Mouse (Mus musculus): ENCODE results near the gene Clcn2. TPM values are rescaled to one million over a fixed set of nuclear protein-coding genes. Genes with fewer than 3 reads are reported as not detected.
A peak's percentile ranks its signal among the peaks of the same experiment; 100 is the strongest.

Gene Clcn2
- polyA plus RNA-seq, 1 experiment from 2014 or later, result 5.7 TPM

DNA sequence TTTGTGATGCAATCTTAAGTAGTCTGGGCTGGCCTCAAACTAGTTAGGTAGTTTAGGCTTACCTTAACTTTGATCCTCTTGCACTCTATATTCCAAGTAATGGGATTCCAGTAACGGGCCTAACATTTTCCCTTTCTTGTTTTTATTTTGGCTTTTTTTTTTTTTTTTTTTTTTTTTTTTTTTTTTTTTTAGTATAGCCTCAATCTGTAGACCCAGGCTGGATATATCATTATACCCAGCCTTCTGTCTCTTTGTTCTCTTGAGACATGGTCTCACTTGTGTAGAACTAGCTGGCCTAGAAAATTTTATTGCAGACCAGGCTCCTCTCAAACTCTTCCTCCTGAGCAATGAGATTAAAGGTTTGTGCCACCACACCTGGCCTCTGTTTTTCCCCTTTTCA lies 25.9 kb downstream of the Clcn2 start:
- H3K9me3 ChIP-seq (replicated peaks; ENCODE audit: control insufficient read depth, low read length), result no peaks in the 10 kb centered on the region

DNA sequence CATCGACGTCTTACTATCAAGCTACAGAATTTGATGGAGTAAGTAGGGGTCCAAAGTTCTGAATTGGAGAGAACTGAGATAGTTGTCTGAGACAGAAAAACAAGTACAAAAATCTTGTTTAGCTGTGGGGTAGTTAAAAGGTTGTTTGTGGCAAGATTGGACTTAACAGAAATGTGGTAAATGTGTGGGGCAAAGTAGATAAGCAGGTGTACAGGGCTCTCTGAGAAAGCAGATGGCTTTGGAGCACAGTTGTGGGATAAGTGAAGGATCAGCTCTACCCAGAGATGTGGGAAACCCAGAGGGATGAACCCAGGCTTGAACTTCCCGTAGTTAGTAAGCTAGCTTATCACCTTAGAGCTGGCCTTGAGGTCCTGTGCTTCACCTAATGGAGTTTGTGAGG lies 26.8 kb downstream of the Clcn2 start:
- peaks cover 46% of the 10 kb centered on the region for H3K36me3 ChIP-seq (ENCODE audit: control insufficient read depth, insufficient read depth, low read length)
- 82% methylated on average over 3 of the region's 3 CpGs for WGBS (ENCODE audit: insufficient replicate concordance)
- no peak overlapping the region for H3K4me3 ChIP-seq (ENCODE audit: low read depth, low read length)

More for the DNA sequence above, 25.9 kb downstream of the Clcn2 start:
- Histone ChIP-seq H3K9ac (ENCODE audit: low read depth, low read length) (no peak overlapping the region), H3K4me1 (ENCODE audit: control insufficient read depth, insufficient read depth, low read length) (peaks cover 15% of the 10 kb centered on the region; the same call in 1 of the 2 replicates), H3K4me2 (no peak overlapping the region), H3K4me3 (ENCODE audit: low read depth, low read length) (no peak overlapping the region), H3K36me3 (ENCODE audit: control insufficient read depth, insufficient read depth, low read length) (peaks cover 38% of the 10 kb centered on the region), H3K27me3 (ENCODE audit: control insufficient read depth, insufficient read depth, low read length) (peaks cover 13% of the 10 kb centered on the region; the same call in 1 of the 2 replicates), H3K27ac (ENCODE audit: low read depth, low read length) (no peak overlapping the region)
- ATAC-seq (replicated peaks; ENCODE audit: insufficient number of reproducible peaks, low FRiP score, low TSS enrichment), result no peak
- WGBS (ENCODE audit: insufficient replicate concordance), result 89% methylated on average over 1 of the region's 1 CpGs

DNA sequence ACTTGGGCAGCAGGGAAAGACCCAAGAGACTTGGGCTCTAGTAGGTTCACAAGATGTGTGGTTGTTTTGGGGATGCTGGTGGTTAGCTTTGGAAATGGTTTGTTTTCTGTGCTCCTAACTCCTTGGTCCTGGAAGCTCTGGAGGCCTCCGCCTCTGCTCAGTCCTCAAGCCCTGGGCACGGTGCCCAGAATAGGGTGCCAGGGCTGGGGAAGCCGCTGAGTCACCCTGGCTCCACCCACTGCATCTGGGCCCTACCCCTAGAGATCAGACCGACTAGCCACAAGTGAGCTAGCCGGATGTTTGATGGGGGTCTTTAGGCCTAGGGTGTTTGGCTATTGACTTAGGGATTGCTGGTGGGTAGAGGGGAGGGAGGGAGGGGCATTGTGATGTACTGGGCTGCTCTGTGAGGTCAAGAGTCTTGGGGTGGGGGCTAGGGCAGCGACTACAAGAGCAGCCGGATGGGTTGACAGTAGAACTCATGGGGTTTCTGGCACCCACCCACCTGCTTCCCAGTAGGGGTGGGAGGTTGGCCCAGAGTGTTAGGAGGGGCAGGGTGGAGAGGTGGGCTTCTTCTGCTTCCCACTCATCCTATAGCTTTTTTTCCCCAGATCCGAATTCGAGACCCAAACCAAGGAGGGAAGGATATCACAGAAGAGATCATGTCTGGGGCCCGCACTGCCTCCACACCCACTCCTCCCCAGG lies 39.4 kb downstream of the Clcn2 start:
- Histone ChIP-seq H3K9me3 (replicated peaks; ENCODE audit: control insufficient read depth, low read length) (no peaks in the 10 kb centered on the region), H3K4me1 (ENCODE audit: control insufficient read depth, insufficient read depth, low read length) (peaks cover 20% of the 10 kb centered on the region), H3K4me3 (ENCODE audit: low read depth, low read length) (no peak overlapping the region), H3K9ac (ENCODE audit: low read depth, low read length) (no peak overlapping the region), H3K36me3 (ENCODE audit: control insufficient read depth, insufficient read depth, low read length) (peaks cover 68% of the 10 kb centered on the region), H3K4me2 (no peak overlapping the region), H3K27ac (ENCODE audit: low read depth, low read length) (no peak overlapping the region), H3K27me3 (ENCODE audit: control insufficient read depth, insufficient read depth, low read length) (no peaks in the 10 kb centered on the region)
- 86% methylated on average over 10 of the region's 10 CpGs for WGBS (ENCODE audit: insufficient replicate concordance)
- no peak for ATAC-seq (replicated peaks; ENCODE audit: insufficient number of reproducible peaks, low FRiP score, low TSS enrichment)

More for the DNA sequence above, 26.8 kb downstream of the Clcn2 start:
- no peak overlapping the region for H3K27ac ChIP-seq (ENCODE audit: low read depth, low read length)
- H3K4me2 ChIP-seq, result no peak overlapping the region
- no peaks in the 10 kb centered on the region for H3K9me3 ChIP-seq (replicated peaks; ENCODE audit: control insufficient read depth, low read length)
- peaks cover 12% of the 10 kb centered on the region; the same call in 1 of the 2 replicates for H3K4me1 ChIP-seq (ENCODE audit: control insufficient read depth, insufficient read depth, low read length)
- ATAC-seq (replicated peaks; ENCODE audit: insufficient number of reproducible peaks, low FRiP score, low TSS enrichment), result no peak
- H3K9ac ChIP-seq (ENCODE audit: low read depth, low read length), result no peak overlapping the region
- peaks cover 9% of the 10 kb centered on the region; the same call in 1 of the 2 replicates for H3K27me3 ChIP-seq (ENCODE audit: control insufficient read depth, insufficient read depth, low read length)

DNA sequence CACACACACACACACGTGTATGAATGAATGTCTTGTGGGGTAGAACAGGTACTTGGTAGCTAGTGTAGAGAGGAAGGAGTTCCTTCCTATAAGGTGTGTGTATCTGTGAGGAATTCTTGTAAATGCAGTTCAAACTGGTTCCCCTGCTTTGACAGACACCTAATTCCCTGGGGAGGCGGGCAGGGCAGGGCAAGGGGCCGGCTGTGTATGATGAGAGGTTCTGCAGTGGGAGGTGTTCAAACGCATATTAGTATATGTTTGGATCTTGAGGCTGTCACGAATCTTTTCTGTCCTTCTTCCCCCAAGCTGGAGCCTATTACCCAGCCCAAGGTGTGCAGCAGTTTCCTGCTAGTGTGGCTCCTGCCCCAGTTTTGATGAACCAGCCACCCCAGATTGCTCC lies 40.2 kb downstream of the Clcn2 start:
- H3K36me3 ChIP-seq (ENCODE audit: control insufficient read depth, insufficient read depth, low read length), result peaks cover 61% of the 10 kb centered on the region
- peaks cover 20% of the 10 kb centered on the region for H3K4me1 ChIP-seq (ENCODE audit: control insufficient read depth, insufficient read depth, low read length)
- no peak overlapping the region for H3K27ac ChIP-seq (ENCODE audit: low read depth, low read length)
- 87% methylated on average over 5 of the region's 5 CpGs for WGBS (ENCODE audit: insufficient replicate concordance)
- no peak overlapping the region for H3K4me3 ChIP-seq (ENCODE audit: low read depth, low read length)
- H3K9me3 ChIP-seq (replicated peaks; ENCODE audit: control insufficient read depth, low read length), result no peaks in the 10 kb centered on the region
- H3K27me3 ChIP-seq (ENCODE audit: control insufficient read depth, insufficient read depth, low read length), result no peaks in the 10 kb centered on the region
- H3K9ac ChIP-seq (ENCODE audit: low read depth, low read length), result no peak overlapping the region
- no peak for ATAC-seq (replicated peaks; ENCODE audit: insufficient number of reproducible peaks, low FRiP score, low TSS enrichment)
- no peak overlapping the region for H3K4me2 ChIP-seq

DNA sequence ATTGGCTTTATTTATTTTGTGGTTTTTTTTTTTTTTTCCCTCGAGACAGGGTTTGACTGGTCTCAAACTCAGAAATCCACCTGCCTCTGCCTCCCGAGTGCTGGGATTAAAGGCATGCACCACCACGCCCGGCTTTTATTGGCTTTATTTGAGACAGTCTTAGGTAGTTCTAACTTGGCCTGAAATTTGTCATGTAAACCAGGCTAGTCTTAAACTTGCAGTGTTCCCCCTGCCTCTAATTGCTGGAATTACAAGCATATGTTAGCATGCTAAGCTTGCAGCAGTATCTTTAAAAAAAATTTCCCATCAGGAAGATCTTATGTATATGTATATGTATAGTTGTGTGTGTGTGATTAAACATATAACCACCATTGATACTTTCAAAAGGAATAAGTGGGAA lies 40.8 kb downstream of the Clcn2 start:
- H3K36me3 ChIP-seq (ENCODE audit: control insufficient read depth, insufficient read depth, low read length), result peaks cover 57% of the 10 kb centered on the region
- WGBS (ENCODE audit: insufficient replicate concordance), result 81% methylated on average over 4 of the region's 4 CpGs

DNA sequence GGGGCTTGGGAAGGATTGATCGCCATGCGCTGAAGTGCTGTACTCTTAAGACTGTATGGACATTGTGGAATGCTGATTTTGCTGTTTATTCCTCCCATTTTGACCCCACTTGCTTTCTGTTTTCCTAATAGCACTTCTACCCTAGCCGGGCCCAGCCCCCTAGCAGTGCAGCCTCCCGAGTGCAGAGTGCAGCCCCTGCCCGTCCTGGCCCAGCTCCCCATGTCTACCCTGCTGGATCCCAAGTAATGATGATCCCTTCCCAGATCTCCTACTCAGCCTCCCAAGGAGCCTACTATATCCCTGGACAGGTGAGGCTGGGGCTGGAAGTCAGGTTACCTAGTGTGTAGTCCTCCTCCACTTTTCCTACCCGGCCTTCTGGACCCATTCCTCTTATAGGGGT lies 42.3 kb downstream of the Clcn2 start:
- peaks cover 45% of the 10 kb centered on the region for H3K36me3 ChIP-seq (ENCODE audit: control insufficient read depth, insufficient read depth, low read length)
- peak overlapping the region; percentile 98 for H3K4me2 ChIP-seq
- no peaks in the 10 kb centered on the region for H3K27me3 ChIP-seq (ENCODE audit: control insufficient read depth, insufficient read depth, low read length)
- WGBS (ENCODE audit: insufficient replicate concordance), result 96% methylated on average over 6 of the region's 6 CpGs
- no peaks in the 10 kb centered on the region for H3K9me3 ChIP-seq (replicated peaks; ENCODE audit: control insufficient read depth, low read length)
- H3K4me3 ChIP-seq (ENCODE audit: low read depth, low read length), result no peak overlapping the region
- no peak for ATAC-seq (replicated peaks; ENCODE audit: insufficient number of reproducible peaks, low FRiP score, low TSS enrichment)
- H3K9ac ChIP-seq (ENCODE audit: low read depth, low read length), result no peak overlapping the region
- no peak overlapping the region for H3K27ac ChIP-seq (ENCODE audit: low read depth, low read length)
- H3K4me1 ChIP-seq (ENCODE audit: control insufficient read depth, insufficient read depth, low read length), result peaks cover 20% of the 10 kb centered on the region

More for the DNA sequence above, 40.8 kb downstream of the Clcn2 start:
- no peaks in the 10 kb centered on the region for H3K9me3 ChIP-seq (replicated peaks; ENCODE audit: control insufficient read depth, low read length)
- no peak overlapping the region for H3K27ac ChIP-seq (ENCODE audit: low read depth, low read length)
- no peak overlapping the region for H3K9ac ChIP-seq (ENCODE audit: low read depth, low read length)
- H3K4me2 ChIP-seq, result no peak overlapping the region
- no peaks in the 10 kb centered on the region for H3K27me3 ChIP-seq (ENCODE audit: control insufficient read depth, insufficient read depth, low read length)
- no peak for ATAC-seq (replicated peaks; ENCODE audit: insufficient number of reproducible peaks, low FRiP score, low TSS enrichment)
- no peak overlapping the region for H3K4me3 ChIP-seq (ENCODE audit: low read depth, low read length)
- peaks cover 20% of the 10 kb centered on the region for H3K4me1 ChIP-seq (ENCODE audit: control insufficient read depth, insufficient read depth, low read length)

DNA sequence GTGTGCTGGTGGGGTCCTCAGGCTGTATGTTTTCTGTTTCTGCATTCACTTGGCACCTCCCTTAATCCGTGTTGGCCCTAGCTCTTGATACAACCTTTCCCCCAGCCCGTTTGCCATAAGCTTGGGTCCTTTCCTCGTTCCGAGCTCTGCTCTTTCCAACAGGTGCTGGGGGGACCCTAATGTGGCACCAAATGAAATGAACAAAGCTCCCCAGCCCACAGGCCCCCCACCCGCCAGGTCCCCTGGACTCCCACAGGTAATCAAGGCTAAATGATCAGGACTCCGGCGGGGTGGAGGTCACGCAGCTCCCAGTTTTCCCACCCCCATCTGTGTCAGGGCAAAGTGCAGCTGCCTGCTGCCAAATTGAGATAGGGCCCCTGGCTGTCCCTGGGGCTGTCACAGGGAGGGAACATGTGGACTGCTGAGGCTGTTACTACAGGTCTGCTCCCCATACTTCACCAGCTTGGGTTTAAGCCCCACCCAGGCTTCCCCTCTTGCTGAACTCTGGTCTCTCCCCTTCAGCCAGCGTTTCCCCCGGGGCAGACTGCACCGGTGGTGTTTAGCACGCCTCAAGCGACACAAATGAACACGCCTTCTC lies 43.7 kb downstream of the Clcn2 start:
- WGBS (ENCODE audit: insufficient replicate concordance), result 6% methylated on average over 14 of the region's 14 CpGs
- no peak; the same call in 1 of the 2 replicates for ATAC-seq (replicated peaks; ENCODE audit: insufficient number of reproducible peaks, low FRiP score, low TSS enrichment)
- Histone ChIP-seq H3K4me2 (peak overlapping the region; percentile 98), H3K27ac (ENCODE audit: low read depth, low read length) (peak overlapping the region; percentile 96), H3K4me1 (ENCODE audit: control insufficient read depth, insufficient read depth, low read length) (peaks cover 20% of the 10 kb centered on the region), H3K9me3 (replicated peaks; ENCODE audit: control insufficient read depth, low read length) (no peaks in the 10 kb centered on the region), H3K27me3 (ENCODE audit: control insufficient read depth, insufficient read depth, low read length) (no peaks in the 10 kb centered on the region), H3K36me3 (ENCODE audit: control insufficient read depth, insufficient read depth, low read length) (peaks cover 33% of the 10 kb centered on the region), H3K4me3 (ENCODE audit: low read depth, low read length) (peak overlapping the region; percentile 97), H3K9ac (ENCODE audit: low read depth, low read length) (peak overlapping the region; percentile 94)

DNA sequence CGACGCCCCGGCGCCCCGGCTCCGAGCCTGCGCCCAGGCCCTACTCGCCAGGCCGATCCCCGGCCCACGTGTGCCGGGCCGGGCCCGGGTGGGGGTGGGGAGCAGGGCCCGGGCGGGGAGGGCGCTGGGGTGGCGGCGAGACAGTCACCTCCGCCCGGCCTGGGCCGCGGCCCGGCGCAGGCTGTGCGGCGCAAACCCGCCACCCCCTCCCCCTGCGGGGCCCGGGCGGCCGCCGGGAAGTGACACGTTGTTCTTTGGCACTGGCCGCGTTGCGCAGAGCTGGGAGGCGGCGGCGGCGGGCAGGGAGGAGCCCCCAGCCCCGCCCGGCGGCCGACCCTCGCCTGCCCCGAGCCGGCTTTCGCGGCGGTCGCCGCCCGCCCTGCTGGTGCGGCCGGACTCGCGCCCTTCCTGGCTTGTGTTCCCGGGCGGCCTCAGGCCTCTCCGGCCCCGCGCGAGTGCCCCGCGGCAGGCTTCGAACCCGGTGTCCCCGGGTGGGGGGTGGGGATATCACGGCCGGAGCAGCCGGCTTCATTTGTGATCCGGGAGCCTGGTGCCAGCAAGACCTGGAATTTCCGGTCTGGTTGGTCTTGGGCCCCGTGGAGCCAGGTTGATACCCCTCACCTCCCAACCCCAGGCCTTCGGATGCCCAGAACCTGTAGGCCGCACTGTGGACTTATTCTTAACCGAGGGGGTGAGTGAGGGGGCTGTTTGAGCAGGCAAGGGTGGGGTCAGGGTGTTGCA lies 44.4 kb downstream of the Clcn2 start:
- H3K4me3 ChIP-seq (ENCODE audit: low read depth, low read length), result peak overlapping the region; percentile 97
- H3K9ac ChIP-seq (ENCODE audit: low read depth, low read length), result peak overlapping the region; percentile 94
- peaks cover 20% of the 10 kb centered on the region for H3K4me1 ChIP-seq (ENCODE audit: control insufficient read depth, insufficient read depth, low read length)
- peak overlapping the region; percentile 96 for H3K27ac ChIP-seq (ENCODE audit: low read depth, low read length)
- under 1% methylated on average over 31 of the region's 78 CpGs for WGBS (ENCODE audit: insufficient replicate concordance)
- peaks cover 27% of the 10 kb centered on the region for H3K36me3 ChIP-seq (ENCODE audit: control insufficient read depth, insufficient read depth, low read length)
- peak; percentile 80 for ATAC-seq (replicated peaks; ENCODE audit: insufficient number of reproducible peaks, low FRiP score, low TSS enrichment)
- H3K27me3 ChIP-seq (ENCODE audit: control insufficient read depth, insufficient read depth, low read length), result no peaks in the 10 kb centered on the region
- peak overlapping the region; percentile 98 for H3K4me2 ChIP-seq
- H3K9me3 ChIP-seq (replicated peaks; ENCODE audit: control insufficient read depth, low read length), result no peaks in the 10 kb centered on the region
